Mouse (Mus musculus) forebrain, embryonic 14.5 days (tissue): Measurements from ENCODE around the gene Hyal3. TPM values are rescaled to one million over a fixed set of nuclear protein-coding genes. Genes with fewer than 3 reads are reported as not detected.

Experiments used
- ATAC-seq: fragments of 200-750 bp; cut with Nextera tagmentation; 2 replicates; pipeline ENCODE4 v1.8.0; 2017; ENCODE audit warnings: mild to moderate bottlenecking, moderate library complexity
- DNase-seq: peaks from one replicate; pipeline ENCODE4 v3.0.0-alpha.2; 2015; ENCODE audit warnings: low spot score
- H3K27ac ChIP-seq: fragments of 300-500 bp; sonication (generic); 2 replicates; pipeline ENCODE4 v1.5.1; 2014; ENCODE audit warnings: low read depth, mild to moderate bottlenecking, control low read depth, low read length, moderate library complexity
- H3K27me3 ChIP-seq: fragments of 300-500 bp; sonication (generic); replicated peaks from 2 replicates; pipeline ENCODE4 v1.6.1; 2014; ENCODE audit warnings: low read length, control low read depth, mixed read lengths; ENCODE audit not compliant: control insufficient read depth, insufficient read depth
- H3K36me3 ChIP-seq: fragments of 300-500 bp; sonication (generic); 2 replicates; pipeline ENCODE4 v1.6.1; 2014; ENCODE audit warnings: low read length, control low read depth; ENCODE audit not compliant: control insufficient read depth, insufficient read depth
- H3K4me1 ChIP-seq: fragments of 300-500 bp; sonication (generic); 2 replicates; pipeline ENCODE4 v1.6.1; 2014; ENCODE audit warnings: antibody characterized with exemption, low read length, control low read depth; ENCODE audit not compliant: control insufficient read depth, insufficient read depth
- H3K4me2 ChIP-seq: fragments of 300-500 bp; sonication (generic); 2 replicates; pipeline ENCODE4 v1.6.1; 2014; ENCODE audit warnings: mild to moderate bottlenecking, control low read depth, low read length
- H3K4me3 ChIP-seq: fragments of 300-500 bp; sonication (generic); 2 replicates; pipeline ENCODE4 v1.5.1; 2014; ENCODE audit warnings: low read depth, low read length, control low read depth
- H3K9ac ChIP-seq: fragments of 300-500 bp; sonication (generic); 2 replicates; pipeline ENCODE4 v1.6.1; 2014; ENCODE audit warnings: mild to moderate bottlenecking, low read length, control low read depth, moderate library complexity
- H3K9me3 ChIP-seq: fragments of 300-500 bp; sonication (generic); replicated peaks from 2 replicates; pipeline ENCODE4 v1.6.1; 2016; ENCODE audit warnings: low read length, control low read depth, mixed read lengths; ENCODE audit not compliant: control insufficient read depth
- WGBS: fragments of 180-500 bp; shearing (Covaris S2); extraction: QIAGEN DNeasy Blood & Tissue Kit; methylation state at CpG from one replicate; pipeline ENCODE4 v1.1.7; 2014; 5-methylcytosine and 5-hydroxymethylcytosine counted together
- polyA plus RNA-seq: library from polyadenylated mRNA; unstranded; fragments of >200 nt; fragmentation: Nextera tagmentation; extraction: Ambion mirVana; gene quantifications from 2 replicates; pipeline ENCODE4 v1.2.1, GENCODE M21; 2014

Gene Hyal3
- polyA plus RNA-seq, 1 experiment from 2014 or later, result 1.0 TPM

DNA sequence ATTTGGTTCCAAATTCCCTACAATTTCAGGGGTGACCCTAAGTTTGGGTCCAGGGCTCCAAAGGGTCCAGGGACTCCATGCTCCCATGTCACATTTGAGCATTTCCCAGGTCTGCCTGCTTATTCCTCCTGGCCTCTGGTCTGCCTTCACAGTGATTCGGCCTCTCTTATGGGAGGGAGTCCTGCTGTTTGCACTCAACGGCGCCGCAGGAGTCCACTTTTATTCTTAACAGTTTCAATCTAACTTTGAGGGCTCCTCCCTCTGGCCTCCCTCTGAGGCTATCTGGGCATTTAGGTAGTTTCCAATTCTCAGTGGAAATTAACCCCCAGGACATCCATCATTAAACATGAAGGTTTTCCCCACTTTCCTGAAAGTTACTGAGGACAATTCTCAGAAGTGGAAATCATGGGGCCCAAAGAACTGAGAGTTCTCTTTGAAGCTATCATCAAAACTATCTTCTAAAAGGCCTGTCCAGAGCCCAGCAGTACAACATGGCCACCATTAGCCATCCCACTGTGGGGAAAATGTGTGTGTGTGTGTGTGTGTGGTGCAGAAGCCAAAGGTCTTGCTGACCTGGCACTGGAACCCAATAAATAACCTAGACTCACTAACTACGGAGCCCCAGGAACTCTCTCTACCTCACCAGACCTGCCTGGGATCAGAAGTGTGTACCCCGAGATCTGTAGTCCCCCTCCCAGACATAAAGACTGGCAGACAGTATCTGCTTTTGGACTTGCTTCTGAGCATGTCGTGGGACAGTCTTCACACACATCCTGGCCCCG is 13.9 kb downstream of the Hyal3 start:
- DNase-seq, result no peak
- no peak for ATAC-seq

DNA sequence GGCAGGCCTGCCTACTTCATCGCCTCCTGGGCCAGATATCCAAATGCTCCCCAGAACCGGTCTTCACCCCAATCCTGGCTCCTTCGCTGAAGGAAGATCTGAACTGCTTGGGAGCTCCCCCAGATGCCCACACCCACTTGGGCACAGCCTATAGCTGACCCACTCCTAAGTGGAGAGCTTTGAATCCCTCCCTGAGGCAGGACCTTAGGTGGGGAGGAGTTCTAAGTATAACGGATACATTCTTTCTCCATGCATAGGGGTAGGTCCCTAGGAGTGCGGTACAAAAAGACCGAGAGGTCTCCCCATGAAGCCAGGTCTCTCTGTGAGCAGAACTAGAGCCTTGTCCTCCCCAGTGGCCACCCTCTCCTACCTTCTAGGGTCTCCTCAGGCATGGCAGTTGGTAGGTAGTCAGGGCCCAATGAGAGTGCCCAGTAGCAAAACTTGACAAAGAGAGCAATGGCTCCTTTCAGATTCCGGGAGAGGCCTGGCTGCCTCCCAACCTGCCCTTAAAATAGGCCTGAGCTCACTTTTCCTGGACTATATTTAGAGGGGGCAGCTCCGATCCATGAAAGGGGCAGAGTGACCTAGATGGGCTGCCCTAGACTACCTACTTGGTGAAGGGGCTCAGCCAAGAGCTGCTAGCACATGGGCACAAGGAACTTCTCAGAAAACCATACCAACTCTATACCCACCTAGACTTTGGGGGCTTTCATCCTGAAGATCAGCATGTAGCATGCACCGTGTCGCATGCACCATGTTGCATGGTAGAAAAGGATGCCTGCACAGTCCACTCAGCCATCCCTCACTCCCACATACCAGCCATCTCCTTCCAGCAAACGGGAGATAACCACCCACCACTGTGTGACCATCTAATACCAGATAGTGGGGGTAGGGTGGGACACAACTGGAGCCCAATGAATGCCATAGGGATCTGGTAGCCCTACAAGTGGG is 16.3 kb downstream of the Hyal3 start:
- Histone ChIP-seq H3K9me3 (no peaks in the 10 kb centered on the region), H3K27ac (no peak overlapping the region), H3K36me3 (peaks cover 25% of the 10 kb centered on the region), H3K4me3 (no peak overlapping the region), H3K4me1 (no peaks in the 10 kb centered on the region), H3K9ac (no peak overlapping the region), H3K4me2 (no peak overlapping the region), H3K27me3 (no peaks in the 10 kb centered on the region)
- WGBS, result 89% methylated on average over 11 of the region's 11 CpGs
- DNase-seq (no peak), ATAC-seq (no peak)

More for the DNA sequence above, 13.9 kb downstream of the Hyal3 start:
- Histone ChIP-seq H3K27me3 (no peaks in the 10 kb centered on the region), H3K9ac (no peak overlapping the region), H3K9me3 (no peaks in the 10 kb centered on the region), H3K4me3 (no peak overlapping the region), H3K4me1 (no peaks in the 10 kb centered on the region), H3K4me2 (no peak overlapping the region), H3K27ac (no peak overlapping the region), H3K36me3 (peaks cover 45% of the 10 kb centered on the region)
- WGBS, result 70% methylated on average over 8 of the region's 8 CpGs

DNA sequence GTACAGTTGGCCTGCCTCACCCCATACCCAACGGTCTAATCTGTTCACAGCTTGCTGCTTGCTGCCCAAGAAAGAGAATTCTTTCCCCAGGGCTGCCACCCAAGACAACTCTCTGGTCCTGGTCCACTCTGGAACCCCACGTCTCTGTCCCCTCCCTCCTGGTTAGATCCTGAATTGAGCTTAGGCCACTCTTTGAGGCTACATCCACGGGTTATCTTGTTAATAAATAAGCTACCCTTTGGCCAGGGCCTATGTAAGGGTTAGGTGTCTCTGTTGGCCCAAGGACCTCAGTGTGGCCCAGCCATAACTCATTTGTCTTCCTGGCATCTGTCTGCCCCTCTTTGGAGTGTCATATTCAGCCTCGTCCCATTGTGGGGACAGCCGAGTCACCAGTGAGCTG is 17.8 kb downstream of the Hyal3 start:
- DNase-seq, result no peak
- Histone ChIP-seq H3K9me3 (no peaks in the 10 kb centered on the region), H3K9ac (no peak overlapping the region), H3K4me3 (no peak overlapping the region), H3K4me1 (no peaks in the 10 kb centered on the region), H3K36me3 (peaks cover 13% of the 10 kb centered on the region; the same call in 1 of the 2 replicates), H3K4me2 (no peak overlapping the region), H3K27ac (no peak overlapping the region), H3K27me3 (no peaks in the 10 kb centered on the region)
- WGBS, result 88% methylated on average over 5 of the region's 5 CpGs
- ATAC-seq, result no peak

DNA sequence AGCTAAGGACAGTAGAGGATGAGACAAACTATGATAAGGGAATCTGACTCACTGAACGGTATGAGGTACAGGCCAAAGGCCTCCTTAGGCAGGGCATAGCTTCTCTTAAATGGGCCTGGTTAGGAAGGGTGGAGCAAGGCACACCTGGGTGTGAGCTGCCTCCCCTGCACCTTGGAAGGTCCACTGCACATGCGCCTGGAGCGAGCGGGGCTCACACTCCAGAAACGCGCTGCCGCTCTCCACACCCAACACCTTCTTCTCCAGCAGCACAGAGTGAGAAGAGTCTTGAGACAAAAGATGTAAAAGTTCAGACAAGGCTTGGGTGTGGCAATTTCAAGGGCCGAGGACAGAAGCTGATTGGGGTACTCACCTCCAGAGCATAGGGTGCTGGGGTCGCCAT is 18.8 kb downstream of the Hyal3 start:
- no peaks in the 10 kb centered on the region for H3K27me3 ChIP-seq
- H3K9me3 ChIP-seq, result no peaks in the 10 kb centered on the region
- H3K9ac ChIP-seq, result no peak overlapping the region
- H3K36me3 ChIP-seq, result peaks cover 3% of the 10 kb centered on the region; the same call in 1 of the 2 replicates
- 91% methylated on average over 9 of the region's 9 CpGs for WGBS
- H3K4me3 ChIP-seq, result no peak overlapping the region
- no peak overlapping the region for H3K27ac ChIP-seq
- no peaks in the 10 kb centered on the region for H3K4me1 ChIP-seq
- H3K4me2 ChIP-seq, result no peak overlapping the region
- ATAC-seq, result no peak
- no peak for DNase-seq

DNA sequence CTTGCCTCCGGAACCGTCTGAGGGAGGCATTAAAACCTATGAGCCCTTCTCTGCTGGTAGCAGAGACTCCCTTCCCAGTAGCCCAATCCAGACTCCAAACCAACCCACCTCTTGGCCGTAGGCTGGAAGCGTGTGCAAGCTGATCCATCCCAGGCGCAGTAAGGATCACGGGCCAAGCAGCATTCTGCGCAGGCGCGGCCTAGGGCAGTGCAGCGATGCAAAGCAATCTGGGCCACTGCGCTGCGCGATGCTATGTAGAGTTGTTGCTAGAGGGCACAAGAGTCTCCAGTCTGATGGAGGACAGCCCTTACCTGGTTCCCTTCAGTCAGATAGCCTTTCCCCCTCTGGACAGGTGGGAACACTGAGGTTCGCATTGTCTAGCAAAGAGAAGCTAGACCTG is 19.2 kb downstream of the Hyal3 start:
- WGBS, result 79% methylated on average over 14 of the region's 14 CpGs
- Histone ChIP-seq H3K4me2 (no peak overlapping the region), H3K4me3 (no peak overlapping the region), H3K36me3 (0 out of 2 replicates have a peak, but pooled peaks cover 3% of the 10 kb centered on the region), H3K9ac (no peak overlapping the region), H3K27me3 (no peaks in the 10 kb centered on the region), H3K9me3 (no peaks in the 10 kb centered on the region), H3K4me1 (peaks cover 2% of the 10 kb centered on the region; the same call in 1 of the 2 replicates), H3K27ac (no peak overlapping the region)
- ATAC-seq (no peak), DNase-seq (peak; percentile 36)

DNA sequence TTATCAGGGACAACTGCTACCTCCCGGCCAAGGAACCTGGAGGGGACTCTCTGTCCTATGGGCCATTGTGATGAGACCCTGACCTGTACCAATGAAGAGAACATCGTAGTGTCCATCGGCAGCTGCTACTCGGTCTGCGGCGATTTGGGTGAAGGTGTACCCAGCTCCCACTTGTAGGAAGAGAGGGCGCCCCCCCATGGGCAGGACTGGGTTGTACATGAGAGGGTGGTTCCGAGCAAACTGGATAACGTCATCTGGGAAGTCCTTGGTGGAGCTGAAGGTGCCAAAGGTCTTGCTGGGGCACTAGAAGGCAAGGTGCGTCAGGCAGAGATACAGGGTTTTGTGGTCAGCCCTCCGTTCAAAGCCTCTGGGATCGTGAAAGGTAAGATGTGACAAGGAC is 20.1 kb downstream of the Hyal3 start:
- H3K36me3 ChIP-seq, result no peaks in the 10 kb centered on the region
- WGBS, result 78% methylated on average over 12 of the region's 12 CpGs
- no peak overlapping the region for H3K4me2 ChIP-seq
- no peak for DNase-seq
- no peak overlapping the region for H3K27ac ChIP-seq
- no peaks in the 10 kb centered on the region for H3K27me3 ChIP-seq
- no peak for ATAC-seq
- no peak overlapping the region for H3K9ac ChIP-seq
- H3K4me3 ChIP-seq, result no peak overlapping the region
- H3K9me3 ChIP-seq, result no peaks in the 10 kb centered on the region
- peaks cover 3% of the 10 kb centered on the region; the same call in 1 of the 2 replicates for H3K4me1 ChIP-seq

DNA sequence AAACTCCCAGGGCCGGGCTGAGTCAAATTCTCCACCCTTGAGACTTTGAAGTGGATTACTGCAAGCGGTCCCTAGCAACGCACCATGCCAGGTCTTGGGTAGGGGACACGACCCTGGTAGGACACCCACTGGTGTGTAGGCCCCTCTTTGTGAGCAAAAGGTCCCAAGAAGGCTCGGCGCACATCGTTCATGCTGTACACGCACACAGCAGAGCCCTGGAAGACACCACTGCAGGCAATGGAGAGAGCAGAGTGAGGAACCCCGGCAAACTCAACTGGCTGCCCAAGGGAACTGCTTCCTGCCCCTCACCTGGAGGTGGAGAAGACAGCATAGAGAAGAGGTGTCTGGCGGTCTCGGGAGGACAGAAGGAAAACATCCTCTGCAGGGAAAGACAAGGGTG is 20.7 kb downstream of the Hyal3 start:
- no peaks in the 10 kb centered on the region for H3K27me3 ChIP-seq
- ATAC-seq (no peak), DNase-seq (no peak)
- H3K27ac ChIP-seq, result no peak overlapping the region
- H3K36me3 ChIP-seq, result no peaks in the 10 kb centered on the region
- no peaks in the 10 kb centered on the region for H3K9me3 ChIP-seq
- 87% methylated on average over 11 of the region's 11 CpGs for WGBS
- H3K9ac ChIP-seq, result no peak overlapping the region
- peaks cover 3% of the 10 kb centered on the region; the same call in 1 of the 2 replicates for H3K4me1 ChIP-seq
- H3K4me2 ChIP-seq, result no peak overlapping the region
- H3K4me3 ChIP-seq, result no peak overlapping the region

DNA sequence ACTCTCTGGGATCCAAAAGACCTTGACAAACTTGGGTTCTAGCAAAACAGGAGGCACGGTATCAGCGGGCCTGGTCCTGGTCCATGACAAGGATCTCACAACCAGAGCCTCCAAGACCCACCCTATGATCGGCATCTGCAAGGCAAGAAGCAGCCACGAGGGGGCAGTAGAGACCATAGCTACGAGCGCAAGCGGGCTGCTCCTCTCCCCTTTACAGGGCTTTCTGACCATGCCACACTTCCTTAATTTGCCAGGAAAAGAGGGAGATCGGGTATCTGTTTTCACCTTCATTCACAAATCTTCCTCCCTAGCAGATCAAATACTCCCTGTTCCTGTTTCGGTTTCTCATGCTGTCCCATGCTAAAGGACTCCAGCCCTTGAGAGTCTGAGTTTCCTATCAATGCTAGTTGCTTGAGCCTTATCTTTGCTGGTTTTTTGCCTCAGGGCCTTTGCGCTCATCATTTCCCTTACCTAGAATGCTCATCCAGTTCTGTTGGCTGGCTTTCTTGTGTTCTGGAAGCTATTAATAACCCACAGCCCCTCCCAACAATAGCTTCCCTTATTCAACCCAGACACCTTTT is 21.5 kb downstream of the Hyal3 start:
- Histone ChIP-seq H3K4me1 (peaks cover 3% of the 10 kb centered on the region; the same call in 1 of the 2 replicates), H3K27me3 (no peaks in the 10 kb centered on the region), H3K9me3 (no peaks in the 10 kb centered on the region), H3K9ac (0 out of 2 replicates have a peak overlapping the region, but pooled peaks have one; percentile 3), H3K4me3 (no peak overlapping the region), H3K27ac (no peak overlapping the region), H3K4me2 (no peak overlapping the region), H3K36me3 (no peaks in the 10 kb centered on the region)
- ATAC-seq, result peak; percentile 86
- 13% methylated on average over 10 of the region's 10 CpGs for WGBS
- peak; percentile 93 for DNase-seq
